Comparison of ENCODE assay signal across 8 mouse cellular contexts in genomic region chr2:92400682-92401081, GRCm38 (mm10). TPM values are rescaled to one million over a fixed set of nuclear protein-coding genes. Genes with fewer than 3 reads are reported as not detected.
A peak's percentile ranks its signal among the peaks of the same experiment; 100 is the strongest.
DNase-seq lines count a peak whose midpoint lies in the region; ATAC-seq and TF ChIP-seq lines count a peak whose summit lies in the region.

No protein-coding gene starts in this region.

- no peak for TF ChIP-seq EP300 in heart, postnatal 0 days (IDR thresholded peaks at IDR 0.05; ENCODE audit: low read depth)

- no peak for DNase-seq in heart, postnatal 0 days (ENCODE audit: low spot score)
- DNase-seq in heart, postnatal 14 days, result no peak
- peak; percentile 77 for DNase-seq in cerebellum, adult 9-11 months
- DNase-seq in hindbrain, embryonic 10.5 days (ENCODE audit: low spot score), result peak; percentile 22
- DNase-seq in midbrain, embryonic 11.5 days (ENCODE audit: low spot score, missing footprints), result peak; percentile 89
- no peak for DNase-seq in adrenal gland, postnatal 10 days
- no peak for DNase-seq in yolk sac, embryonic 10.5 days (ENCODE audit: low spot score)
- no peak for DNase-seq in left cerebral cortex, adult 9 months (ENCODE audit: low spot score in 2 of 2)

- H3K4me3 ChIP-seq in heart, postnatal 0 days (ENCODE audit: low read depth, low read length), result peak overlapping the region; percentile 54
- H3K4me3 ChIP-seq in hindbrain, embryonic 10.5 days, result peak overlapping the region; percentile 84
- H3K4me3 ChIP-seq in midbrain, embryonic 11.5 days (ENCODE audit: low read depth, low read length), result peak overlapping the region; percentile 75

- ATAC-seq in heart, postnatal 0 days (ENCODE audit: insufficient read depth, low read depth), result 0 out of 2 replicates have a peak, but pooled peaks have one; percentile 7
- ATAC-seq in midbrain, embryonic 11.5 days (ENCODE audit: low FRiP score), result peak; percentile 17

- H3K4me2 ChIP-seq in heart, postnatal 0 days (ENCODE audit: low read depth, low read length), result peak overlapping the region; percentile 79
- peak overlapping the region; percentile 97 for H3K4me2 ChIP-seq in midbrain, embryonic 11.5 days

- no peaks in the 10 kb centered on the region for H3K9me3 ChIP-seq in heart, postnatal 0 days (replicated peaks; ENCODE audit: control insufficient read depth, low read length)
- no peaks in the 10 kb centered on the region for H3K9me3 ChIP-seq in hindbrain, embryonic 10.5 days
- no peaks in the 10 kb centered on the region for H3K9me3 ChIP-seq in midbrain, embryonic 11.5 days (ENCODE audit: control insufficient read depth, low read length)

- H3K27ac ChIP-seq in heart, postnatal 0 days (ENCODE audit: low read depth), result no peak overlapping the region
- peak overlapping the region; percentile 90 for H3K27ac ChIP-seq in hindbrain, embryonic 10.5 days
- H3K27ac ChIP-seq in midbrain, embryonic 11.5 days (ENCODE audit: low read depth, low read length), result no peak overlapping the region

- whole genome bisulfite sequencing in heart, postnatal 0 days, result 4% methylated on average over 22 of the region's 22 CpGs
- 2% methylated on average over 22 of the region's 22 CpGs for WGBS in hindbrain, embryonic 10.5 days
- WGBS in midbrain, embryonic 11.5 days, result 2% methylated on average over 22 of the region's 22 CpGs

- H3K4me1 ChIP-seq in heart, postnatal 0 days (ENCODE audit: control insufficient read depth, insufficient read depth), result no peaks in the 10 kb centered on the region
- peaks cover 84% of the 10 kb centered on the region for H3K4me1 ChIP-seq in hindbrain, embryonic 10.5 days (replicated peaks)
- H3K4me1 ChIP-seq in midbrain, embryonic 11.5 days (ENCODE audit: control insufficient read depth, insufficient read depth, low read length), result peaks cover 21% of the 10 kb centered on the region

- H3K36me3 ChIP-seq in heart, postnatal 0 days (replicated peaks; ENCODE audit: control insufficient read depth, insufficient read depth, low read length), result peaks cover 18% of the 10 kb centered on the region
- peaks cover 22% of the 10 kb centered on the region for H3K36me3 ChIP-seq in hindbrain, embryonic 10.5 days
- no peaks in the 10 kb centered on the region for H3K36me3 ChIP-seq in midbrain, embryonic 11.5 days (ENCODE audit: control insufficient read depth, insufficient read depth, low read length)

- intact Hi-C loops in heart, postnatal 14 days (cut with DNase I), result no loop called here

- H3K9ac ChIP-seq in heart, postnatal 0 days (replicated peaks; ENCODE audit: low read depth, low read length), result peak overlapping the region; percentile 38
- H3K9ac ChIP-seq in midbrain, embryonic 11.5 days (ENCODE audit: low read length), result peak overlapping the region; percentile 93

- TF ChIP-seq CTCF in heart, postnatal 0 days (IDR thresholded peaks at IDR 0.05; ENCODE audit: low read depth), result no peak

- peaks cover 10% of the 10 kb centered on the region for H3K27me3 ChIP-seq in heart, postnatal 0 days (ENCODE audit: control insufficient read depth, insufficient read depth, low read length)
- peaks cover 6% of the 10 kb centered on the region; the same call in 1 of the 2 replicates for H3K27me3 ChIP-seq in hindbrain, embryonic 10.5 days (ENCODE audit: insufficient read depth, poor library complexity, severe bottlenecking)
- no peaks in the 10 kb centered on the region for H3K27me3 ChIP-seq in midbrain, embryonic 11.5 days (ENCODE audit: control insufficient read depth, insufficient read depth, low read length)

RNA-seq across cellular contexts. Expression of gene Mapk8ip1, which starts 0.4 kb away (rescaled TPM):
- total RNA-seq in heart, postnatal 0 days (2014; rRNA removed; ENCODE audit: low replicate concordance), result 5.6 and 8.4 TPM in 2 replicates
- 2.7 and 3.1 TPM in 2 replicates for polyA plus RNA-seq in heart, postnatal 0 days (2015; fragmentation: Nextera tagmentation; extraction: Ambion mirVana)
- total RNA-seq in heart, postnatal 14 days (2021), result 1 to 10 TPM; 7.4 to 8.6 TPM
- polyA plus RNA-seq in hindbrain, embryonic 10.5 days (2016; fragmentation: Nextera tagmentation; extraction: Ambion mirVana), result 55.0 and 75.5 TPM in 2 replicates
- 34.5 and 37.1 TPM in 2 replicates for polyA plus RNA-seq in midbrain, embryonic 11.5 days (2014; fragmentation: Nextera tagmentation; extraction: Ambion mirVana)
- total RNA-seq in adrenal gland, postnatal 10 days (2021), result 10 to 100 TPM; 22.5 to 28.1 TPM

RNA-seq across cellular contexts. Expression of gene 1700029I15Rik, which starts 18.3 kb away (rescaled TPM):
- 2.8 and 4.6 TPM in 2 replicates for total RNA-seq in heart, postnatal 0 days (2014; rRNA removed; ENCODE audit: low replicate concordance)
- polyA plus RNA-seq in heart, postnatal 0 days (2015; fragmentation: Nextera tagmentation; extraction: Ambion mirVana), result 0.56 and 0.87 TPM in 2 replicates
- 1 to 10 TPM; 1.4 to 1.9 TPM for total RNA-seq in heart, postnatal 14 days (2021)
- polyA plus RNA-seq in hindbrain, embryonic 10.5 days (2016; fragmentation: Nextera tagmentation; extraction: Ambion mirVana), result 3.3 and 4.3 TPM in 2 replicates
- 1.5 and 2.0 TPM in 2 replicates for polyA plus RNA-seq in midbrain, embryonic 11.5 days (2014; fragmentation: Nextera tagmentation; extraction: Ambion mirVana)
- total RNA-seq in adrenal gland, postnatal 10 days (2021), result 1 to 10 TPM; 7.6 to 9.4 TPM

RNA-seq across cellular contexts. Expression of gene Large2, which starts 26.0 kb away (rescaled TPM):
- not detected in 2 replicates for total RNA-seq in heart, postnatal 0 days (2014; rRNA removed; ENCODE audit: low replicate concordance)
- polyA plus RNA-seq in heart, postnatal 0 days (2015; fragmentation: Nextera tagmentation; extraction: Ambion mirVana), result 0.25 and 0.47 TPM in 2 replicates
- under 1 TPM; 0.32 to 0.36 TPM for total RNA-seq in heart, postnatal 14 days (2021)
- 7.8 and 12.5 TPM in 2 replicates for polyA plus RNA-seq in hindbrain, embryonic 10.5 days (2016; fragmentation: Nextera tagmentation; extraction: Ambion mirVana)
- 8.9 and 10.6 TPM in 2 replicates for polyA plus RNA-seq in midbrain, embryonic 11.5 days (2014; fragmentation: Nextera tagmentation; extraction: Ambion mirVana)
- total RNA-seq in adrenal gland, postnatal 10 days (2021), result 1 to 10 TPM; 1.7 to 2.2 TPM

RNA-seq across cellular contexts. Expression of gene Pex16, which starts 26.2 kb away (rescaled TPM):
- total RNA-seq in heart, postnatal 0 days (2014; rRNA removed; ENCODE audit: low replicate concordance), result 14.1 and 28.5 TPM in 2 replicates
- 27.5 and 27.7 TPM in 2 replicates for polyA plus RNA-seq in heart, postnatal 0 days (2015; fragmentation: Nextera tagmentation; extraction: Ambion mirVana)
- 10 to 100 TPM; 23.6 to 25.1 TPM for total RNA-seq in heart, postnatal 14 days (2021)
- 26.0 and 30.1 TPM in 2 replicates for polyA plus RNA-seq in hindbrain, embryonic 10.5 days (2016; fragmentation: Nextera tagmentation; extraction: Ambion mirVana)
- polyA plus RNA-seq in midbrain, embryonic 11.5 days (2014; fragmentation: Nextera tagmentation; extraction: Ambion mirVana), result 17.7 and 20.0 TPM in 2 replicates
- 100 to 1,000 TPM; 115 to 130 TPM for total RNA-seq in adrenal gland, postnatal 10 days (2021)

RNA-seq across cellular contexts. Expression of gene Cry2, which starts 33.2 kb away (rescaled TPM):
- 9.5 and 15.3 TPM in 2 replicates for total RNA-seq in heart, postnatal 0 days (2014; rRNA removed; ENCODE audit: low replicate concordance)
- polyA plus RNA-seq in heart, postnatal 0 days (2015; fragmentation: Nextera tagmentation; extraction: Ambion mirVana), result 14.0 and 17.3 TPM in 2 replicates
- 10 to 100 TPM; 20.9 to 26.6 TPM for total RNA-seq in heart, postnatal 14 days (2021)
- polyA plus RNA-seq in hindbrain, embryonic 10.5 days (2016; fragmentation: Nextera tagmentation; extraction: Ambion mirVana), result 26.0 and 31.7 TPM in 2 replicates
- polyA plus RNA-seq in midbrain, embryonic 11.5 days (2014; fragmentation: Nextera tagmentation; extraction: Ambion mirVana), result 20.5 and 21.9 TPM in 2 replicates
- total RNA-seq in adrenal gland, postnatal 10 days (2021), result 10 to 100 TPM; 39.3 to 41.9 TPM

Comparison
In these comparisons a context has a peak if more than half of its experiments do, and no peak if none do; other contexts are left out.
1. DNase-seq: peak in cerebellum, adult 9-11 months (single experiment), hindbrain, embryonic 10.5 days (single experiment) and midbrain, embryonic 11.5 days (single experiment); none in heart, postnatal 0 days (single experiment), heart, postnatal 14 days (0 of 2), adrenal gland, postnatal 10 days (single experiment), yolk sac, embryonic 10.5 days (single experiment) and left cerebral cortex, adult 9 months (0 of 2).
2. Peak in every context shown above with its lines, with median percentiles within 50 percentile points of each other: H3K4me3 ChIP-seq.